Mouse (Mus musculus) hindbrain, postnatal 0 days (tissue): Measurements from ENCODE around the gene Usp32. TPM values are rescaled to one million over a fixed set of nuclear protein-coding genes. Genes with fewer than 3 reads are reported as not detected.

Experiments used
- ATAC-seq: fragments of 200-750 bp; cut with Nextera tagmentation; 2 replicates; pipeline ENCODE4 v1.8.0; 2017; ENCODE audit warnings: mild to moderate bottlenecking, moderate TSS enrichment, moderate library complexity
- DNase-seq: peaks from one replicate; pipeline ENCODE4 v3.0.0-alpha.2; 2015; ENCODE audit warnings: low spot score
- H3K27ac ChIP-seq: fragments of 300-500 bp; sonication (generic); 2 replicates; pipeline ENCODE4 v1.5.1; 2014; ENCODE audit warnings: mild to moderate bottlenecking
- H3K27me3 ChIP-seq: fragments of 300-500 bp; sonication (generic); 2 replicates; pipeline ENCODE4 v1.6.1; 2014; ENCODE audit warnings: low read length, mixed read lengths; ENCODE audit not compliant: insufficient read depth
- H3K36me3 ChIP-seq: fragments of 300-500 bp; sonication (generic); 2 replicates; pipeline ENCODE4 v1.6.1; 2014; ENCODE audit warnings: low read length, mixed read lengths; ENCODE audit not compliant: insufficient read depth
- H3K4me1 ChIP-seq: fragments of 300-500 bp; sonication (generic); 2 replicates; pipeline ENCODE4 v1.6.1; 2014; ENCODE audit warnings: antibody characterized with exemption, low read length, mixed read lengths; ENCODE audit not compliant: insufficient read depth
- H3K4me2 ChIP-seq: fragments of 300-500 bp; sonication (generic); 2 replicates; pipeline ENCODE4 v1.6.1; 2014; ENCODE audit warnings: low read depth, mild to moderate bottlenecking, low read length, moderate library complexity, mixed read lengths
- H3K4me3 ChIP-seq: fragments of 300-500 bp; sonication (generic); 2 replicates; pipeline ENCODE4 v1.5.1; 2014; ENCODE audit warnings: low read length
- H3K9ac ChIP-seq: fragments of 300-500 bp; sonication (generic); replicated peaks from 2 replicates; pipeline ENCODE4 v1.6.1; 2014; ENCODE audit warnings: mild to moderate bottlenecking, low read length, moderate library complexity, mixed read lengths
- H3K9me3 ChIP-seq: fragments of 300-500 bp; sonication (generic); 2 replicates; pipeline ENCODE4 v1.6.1; 2016; ENCODE audit warnings: low read length, mixed read lengths
- CTCF ChIP-seq: IDR thresholded peaks from 2 replicates; pipeline ENCODE4 v1.5.1; 2016; ENCODE audit warnings: antibody characterized with exemption, control low read depth, low read depth
- WGBS: fragments of 180-500 bp; shearing (Covaris S2); extraction: QIAGEN DNeasy Blood & Tissue Kit; methylation state at CpG from one replicate; pipeline ENCODE4 v1.1.7; 2014; 5-methylcytosine and 5-hydroxymethylcytosine counted together
- polyA plus RNA-seq: library from polyadenylated mRNA; unstranded; fragments of >200 nt; fragmentation: Nextera tagmentation; extraction: Ambion mirVana; gene quantifications from 2 replicates; pipeline ENCODE4 v1.2.1, GENCODE M21; 2015
- total RNA-seq: library from RNA; depleted of rRNA; stranded (reverse); fragments of >200 nt; gene quantifications from 2 replicates; pipeline ENCODE4 v1.2.3, GENCODE M21; 2014; rRNA removed

Gene Usp32
- total RNA-seq (33.3 and 41.3 TPM in 2 replicates), polyA plus RNA-seq (9.9 and 10.0 TPM in 2 replicates)

DNA sequence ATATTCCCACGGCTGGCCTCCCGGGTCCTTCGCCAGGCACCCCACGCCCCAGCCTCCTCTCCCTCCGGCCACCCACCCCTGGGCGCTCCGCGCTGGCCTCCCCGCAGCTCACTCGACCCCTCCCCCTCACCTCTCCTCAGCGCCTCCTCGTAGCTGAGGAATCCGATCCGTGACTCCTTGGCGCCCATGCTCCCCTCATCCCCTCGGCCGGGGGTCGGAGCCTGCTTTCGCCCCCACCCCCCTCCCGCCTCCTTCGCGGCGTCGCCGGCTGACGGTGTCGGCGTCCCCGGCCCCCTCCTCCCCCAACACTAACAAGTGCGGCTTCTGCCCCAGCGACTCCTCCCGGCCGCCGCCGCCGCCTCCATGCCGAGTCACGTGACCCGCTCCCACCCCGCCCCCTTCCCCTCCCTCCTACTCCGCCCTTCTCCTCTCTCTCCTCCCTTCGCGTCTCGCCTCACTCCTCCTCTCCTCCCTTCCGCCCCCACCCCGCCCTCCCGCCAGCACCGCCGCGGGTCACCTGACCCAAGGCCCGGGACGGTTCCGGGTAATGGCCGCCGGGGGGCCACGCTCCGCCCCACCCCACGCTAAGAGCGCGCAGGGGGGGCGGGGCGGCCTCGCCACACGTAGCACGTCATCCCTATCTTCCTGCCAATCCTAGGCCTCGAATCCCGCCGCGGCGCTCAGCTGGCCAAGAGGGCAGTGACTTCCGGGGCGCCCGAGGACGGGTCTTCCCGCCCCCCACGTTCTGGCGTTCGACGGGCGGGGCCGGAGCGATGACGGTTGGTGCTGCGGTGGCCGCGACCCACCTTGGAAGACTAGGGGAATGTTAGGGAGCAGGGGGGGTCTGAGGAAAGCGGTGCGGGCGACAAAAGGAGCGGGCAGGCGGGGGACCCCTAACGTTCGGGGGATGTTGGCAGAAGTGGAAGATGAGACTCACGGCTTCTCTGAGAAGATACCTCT is at the start of gene Usp32:
TSS of gene Usp32 (minus strand) at position 581 of the 960 bp plus-strand sequence.
- Histone ChIP-seq H3K27ac (peak within 1 kb of the TSS; percentile 90), H3K4me1 (no peaks in the 10 kb centered on the region), H3K4me2 (peak within 1 kb of the TSS; percentile 80), H3K9ac (peak within 1 kb of the TSS; percentile 90), H3K9me3 (no peaks in the 10 kb centered on the region), H3K36me3 (no peaks in the 10 kb centered on the region), H3K27me3 (no peaks in the 10 kb centered on the region), H3K4me3 (peak within 1 kb of the TSS; percentile 94)
- under 1% methylated on average over 86 of the region's 94 CpGs for WGBS
- ATAC-seq (peak; percentile 97), DNase-seq (peak; percentile 98)
- TF ChIP-seq CTCF, result 0 out of 2 replicates have a peak, but pooled peaks have one; percentile 2

DNA sequence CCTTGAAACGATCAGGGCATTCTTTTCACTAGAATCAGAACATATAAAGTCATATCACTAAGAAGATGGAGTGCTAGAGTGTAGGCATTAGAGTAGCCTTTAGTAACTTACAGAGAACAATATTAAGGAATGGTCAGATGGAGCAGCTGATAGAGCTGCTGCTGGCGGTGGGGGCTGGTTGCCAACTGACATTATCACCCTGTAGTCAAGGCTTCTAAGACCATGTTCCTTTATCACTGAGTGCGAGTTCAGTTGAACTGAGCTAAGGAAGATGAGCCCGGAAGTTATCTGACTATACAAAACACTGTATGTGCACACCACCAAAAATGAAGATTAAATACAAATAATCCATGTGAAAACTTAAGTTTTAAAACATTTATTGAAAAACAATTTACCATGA is 49.1 kb upstream of the Usp32 start:
- H3K4me3 ChIP-seq, result no peak overlapping the region
- no peak overlapping the region for H3K4me2 ChIP-seq
- no peak overlapping the region for H3K9ac ChIP-seq
- WGBS, result 92% methylated on average over 4 of the region's 4 CpGs
- TF ChIP-seq CTCF, result no peak
- ATAC-seq (no peak), DNase-seq (no peak)
- no peaks in the 10 kb centered on the region for H3K9me3 ChIP-seq
- H3K36me3 ChIP-seq, result peaks cover 31% of the 10 kb centered on the region
- no peaks in the 10 kb centered on the region for H3K27me3 ChIP-seq
- no peak overlapping the region for H3K27ac ChIP-seq
- H3K4me1 ChIP-seq, result no peaks in the 10 kb centered on the region

DNA sequence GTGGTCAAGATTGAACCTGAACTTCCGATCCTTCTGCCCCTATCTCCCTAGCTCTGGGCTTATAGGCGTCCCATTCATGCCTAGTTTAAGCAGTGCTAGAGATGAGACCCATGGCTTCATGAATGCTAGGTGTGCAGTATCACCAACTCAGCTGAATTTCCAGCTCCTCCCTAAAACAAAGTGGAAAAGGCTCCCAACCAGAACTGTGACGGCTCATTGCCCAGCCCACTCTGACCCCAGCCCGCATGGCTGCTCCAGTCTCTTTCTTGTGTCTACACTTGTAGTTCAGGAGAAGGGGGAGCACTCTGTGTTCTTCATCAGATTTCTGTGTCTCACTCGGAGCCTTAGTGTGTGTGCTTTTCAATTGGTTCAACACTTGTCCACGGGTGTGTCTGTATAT is 44.9 kb upstream of the Usp32 start:
- 78% methylated on average over 6 of the region's 6 CpGs for WGBS
- no peak for ATAC-seq

DNA sequence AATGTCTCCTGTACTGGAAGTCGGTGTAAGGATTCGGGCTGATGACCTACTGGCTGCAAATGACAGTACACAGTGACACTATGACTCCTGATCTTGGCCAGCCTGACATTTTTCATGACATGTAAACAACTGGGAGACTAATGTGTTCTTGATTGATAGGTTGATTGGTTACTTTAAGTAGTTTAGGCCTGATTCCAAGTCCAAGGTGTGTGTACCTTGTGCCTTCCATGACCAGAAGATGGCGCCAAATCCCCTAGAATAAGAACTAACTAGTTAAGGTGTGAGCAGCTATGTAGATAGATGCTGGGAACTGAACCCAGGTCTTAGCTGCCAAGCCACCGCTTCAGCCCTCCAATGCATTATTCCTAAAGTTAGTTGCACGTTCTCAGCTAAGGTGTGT is 44.1 kb upstream of the Usp32 start:
- Histone ChIP-seq H3K27me3 (no peaks in the 10 kb centered on the region), H3K27ac (no peak overlapping the region), H3K9me3 (no peaks in the 10 kb centered on the region), H3K36me3 (no peaks in the 10 kb centered on the region; the same call in 1 of the 2 replicates), H3K9ac (no peak overlapping the region), H3K4me2 (no peak overlapping the region), H3K4me1 (no peaks in the 10 kb centered on the region), H3K4me3 (no peak overlapping the region)
- peak; percentile 65 for DNase-seq
- TF ChIP-seq CTCF, result peak; percentile 46; the same call in 1 of the 2 replicates
- 71% methylated on average over 5 of the region's 5 CpGs for WGBS
- ATAC-seq, result no peak

More for the DNA sequence above, 44.9 kb upstream of the Usp32 start:
- Histone ChIP-seq H3K9me3 (no peaks in the 10 kb centered on the region), H3K4me2 (no peak overlapping the region), H3K4me1 (no peaks in the 10 kb centered on the region), H3K27me3 (no peaks in the 10 kb centered on the region), H3K36me3 (peaks cover 5% of the 10 kb centered on the region; the same call in 1 of the 2 replicates), H3K9ac (no peak overlapping the region), H3K4me3 (no peak overlapping the region), H3K27ac (no peak overlapping the region)
- TF ChIP-seq CTCF, result no peak
- no peak for DNase-seq

DNA sequence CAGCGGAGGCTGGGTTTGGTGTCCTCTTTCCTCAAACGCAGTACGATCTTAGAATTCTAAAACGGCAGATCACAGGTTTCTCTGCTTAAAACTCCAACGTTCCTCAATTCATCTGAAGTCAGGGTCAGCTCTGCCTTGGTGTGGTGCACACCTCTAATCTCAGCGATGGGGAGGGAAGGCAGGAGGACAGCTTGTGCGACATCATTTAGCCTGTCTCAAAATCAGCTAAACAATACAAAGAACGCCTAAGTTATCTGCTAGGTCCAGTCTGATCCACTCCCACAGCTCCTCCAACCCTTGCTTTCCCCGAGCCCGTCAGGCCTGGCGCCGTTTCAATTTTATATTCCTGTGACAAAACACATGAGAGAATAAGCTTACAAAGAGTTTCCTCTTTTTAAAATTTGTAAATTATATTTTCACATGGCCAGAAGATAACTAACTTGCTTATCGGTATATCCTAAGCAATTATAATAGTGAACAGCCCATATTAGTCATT is 43.4 kb upstream of the Usp32 start:
- ATAC-seq, result peak; percentile 36; the same call in 1 of the 2 replicates
- peak overlapping the region; percentile 41 for H3K4me3 ChIP-seq
- no peaks in the 10 kb centered on the region for H3K9me3 ChIP-seq
- H3K27me3 ChIP-seq, result no peaks in the 10 kb centered on the region
- H3K9ac ChIP-seq, result peak overlapping the region; percentile 52
- 21% methylated on average over 13 of the region's 13 CpGs for WGBS
- no peaks in the 10 kb centered on the region for H3K4me1 ChIP-seq
- no peak for TF ChIP-seq CTCF
- no peaks in the 10 kb centered on the region; the same call in 1 of the 2 replicates for H3K36me3 ChIP-seq
- DNase-seq, result peak; percentile 8
- peak overlapping the region; percentile 36; the same call in 1 of the 2 replicates for H3K27ac ChIP-seq
- H3K4me2 ChIP-seq, result peak overlapping the region; percentile 61

DNA sequence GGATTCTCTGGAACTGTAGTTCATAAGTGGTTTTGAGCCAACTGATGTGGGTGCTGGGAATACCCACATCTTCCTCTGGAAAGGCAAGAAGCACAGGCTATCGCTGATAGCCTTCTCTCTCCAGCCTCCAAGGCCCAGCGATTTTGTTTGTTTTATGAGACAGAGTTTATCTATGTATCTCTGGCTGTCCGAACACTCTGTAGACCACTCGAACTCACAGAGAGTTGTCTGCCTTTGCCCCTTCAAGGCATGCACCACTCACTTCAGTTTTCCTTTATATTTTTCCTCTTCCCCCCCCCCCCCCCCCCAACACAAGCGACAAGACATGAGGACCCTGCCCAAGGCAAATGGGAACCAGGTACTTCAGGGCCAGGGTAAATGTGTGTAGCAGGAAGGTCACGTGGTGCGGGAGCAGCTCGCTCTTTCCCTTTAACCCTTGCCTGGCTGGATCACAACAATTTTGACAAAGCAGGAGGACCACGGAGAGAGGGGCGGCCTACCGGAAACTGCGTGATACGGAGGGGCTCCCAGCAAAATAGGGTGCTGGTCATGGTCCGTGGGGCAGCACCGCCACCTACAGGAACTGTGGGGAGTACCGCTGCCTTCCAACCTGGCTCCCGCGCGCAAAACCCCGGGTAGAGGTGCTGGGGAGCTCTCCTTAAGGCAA is 42.8 kb upstream of the Usp32 start:
- peak; percentile 92 for DNase-seq
- Histone ChIP-seq H3K4me1 (no peaks in the 10 kb centered on the region), H3K27me3 (no peaks in the 10 kb centered on the region), H3K4me2 (peak overlapping the region; percentile 61), H3K36me3 (no peaks in the 10 kb centered on the region), H3K9ac (peak overlapping the region; percentile 52), H3K27ac (peak overlapping the region; percentile 36; the same call in 1 of the 2 replicates), H3K4me3 (peak overlapping the region; percentile 41), H3K9me3 (no peaks in the 10 kb centered on the region)
- peak; percentile 93 for TF ChIP-seq CTCF
- ATAC-seq, result peak; percentile 95
- WGBS, result 7% methylated on average over 20 of the region's 20 CpGs
